Mouse (Mus musculus) lung, postnatal 0 days (tissue): ENCODE results near the gene Lamtor2.

Source experiments
- CTCF ChIP-seq: IDR thresholded peaks from 2 replicates; pipeline ENCODE4 v1.5.1; 2016; ENCODE audit warnings: antibody characterized with exemption, mild to moderate bottlenecking
- EP300 ChIP-seq: IDR thresholded peaks from 2 replicates; pipeline ENCODE4 v1.6.1; 2016; ENCODE audit warnings: antibody characterized with exemption, mild to moderate bottlenecking, control low read depth

DNA sequence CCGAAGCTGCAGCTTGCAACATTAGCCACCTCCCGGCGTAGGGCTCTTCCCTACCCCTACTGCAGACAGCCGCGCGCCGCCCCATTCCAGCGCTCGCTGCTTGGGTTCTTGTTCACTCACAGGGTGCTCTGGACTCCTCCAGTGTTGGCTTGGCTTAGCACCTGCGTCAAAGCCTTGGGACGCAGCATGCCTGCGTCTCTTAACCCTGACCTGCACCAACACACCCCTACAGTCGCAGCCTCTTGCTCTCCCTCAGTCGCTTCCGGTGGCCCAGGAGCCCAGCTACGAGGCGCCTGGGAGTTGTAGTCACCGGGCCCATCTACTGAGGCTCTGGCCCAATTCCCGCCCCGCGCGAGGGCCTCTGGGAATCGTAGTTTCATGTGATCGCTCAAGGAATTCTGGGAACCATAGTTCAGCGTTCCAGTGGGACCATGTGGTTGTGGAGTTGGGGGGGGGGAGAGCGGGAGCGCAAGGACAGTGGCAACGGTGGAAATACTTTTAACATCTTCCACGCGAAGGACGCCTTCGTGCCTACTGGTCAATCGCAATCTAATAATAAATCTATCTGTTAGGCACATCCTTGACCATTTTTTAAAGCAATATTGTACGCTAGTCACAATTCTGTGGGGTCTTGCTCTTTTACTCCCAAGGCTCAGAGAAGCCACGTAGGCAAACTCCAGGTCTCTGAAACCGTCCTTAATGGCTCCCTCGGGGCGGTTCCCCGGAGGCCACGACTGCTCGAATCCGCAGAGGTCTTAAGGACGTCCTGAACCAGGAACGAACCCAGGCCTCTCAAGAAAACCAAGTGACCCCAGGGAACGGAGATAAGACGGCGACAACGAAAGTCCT, at the start of gene Lamtor2:
- TF ChIP-seq CTCF (no peak), EP300 (peak; percentile 16; the same call in 1 of the 2 replicates)
